Mouse (Mus musculus): ENCODE measurements around the gene Kcnn3.

The Kcnn3 gene

GRCm38 (mm10) chr3:89569058-89569457 lies 49.1 kb downstream of the Kcnn3 start:
- DNase-seq: no peak

GRCm38 (mm10) chr3:89569707-89570324 lies 49.9 kb downstream of the Kcnn3 start:
- DNase-seq: no peak

DNA sequence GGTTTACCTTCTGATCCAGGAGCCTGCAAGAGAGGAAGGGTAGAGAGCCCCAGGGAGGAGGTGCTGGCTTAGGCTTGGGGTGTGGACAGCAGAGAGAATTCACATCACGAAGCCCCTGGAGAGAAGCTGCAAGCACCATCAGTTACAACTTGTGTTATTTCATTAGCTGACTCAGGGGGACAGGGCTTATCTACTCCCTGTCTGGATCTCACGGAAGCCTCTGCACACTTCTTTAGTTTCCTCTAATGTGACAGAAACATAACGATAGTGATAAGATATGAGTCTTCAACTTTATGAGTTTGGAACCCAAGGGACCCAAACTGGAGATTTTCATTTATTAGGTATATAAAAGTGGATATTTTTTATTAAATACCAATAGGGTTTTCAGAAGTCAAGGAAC lies 50.4 kb downstream of the Kcnn3 start:
- DNase-seq: no peak

GRCm38 (mm10) chr3:89574260-89574659 lies 54.3 kb downstream of the Kcnn3 start:
- no peak for DNase-seq

DNA sequence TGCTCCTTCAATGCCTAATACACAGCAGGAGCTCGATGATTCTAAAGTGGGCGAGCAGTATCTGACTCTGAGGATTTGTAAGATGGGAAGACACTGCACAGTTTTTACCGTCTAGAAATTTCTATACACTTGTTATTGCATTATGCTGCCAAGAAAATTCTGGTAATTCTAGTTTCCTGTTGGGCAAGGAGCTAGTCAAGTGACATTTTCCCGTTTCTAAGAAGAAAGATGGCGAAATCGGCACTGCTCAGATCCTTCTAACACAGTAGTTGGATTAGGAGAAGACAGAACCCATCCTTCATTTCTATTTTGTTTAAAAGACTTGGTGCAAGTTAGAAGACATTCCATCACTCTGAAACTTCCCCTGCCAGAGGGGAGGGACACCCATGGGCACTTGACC lies 56.4 kb downstream of the Kcnn3 start:
- no peak for DNase-seq

- no peak for DNase-seq
Observed at GRCm38 (mm10) chr3:89577154-89577553, 57.2 kb downstream of the Kcnn3 start.

DNA sequence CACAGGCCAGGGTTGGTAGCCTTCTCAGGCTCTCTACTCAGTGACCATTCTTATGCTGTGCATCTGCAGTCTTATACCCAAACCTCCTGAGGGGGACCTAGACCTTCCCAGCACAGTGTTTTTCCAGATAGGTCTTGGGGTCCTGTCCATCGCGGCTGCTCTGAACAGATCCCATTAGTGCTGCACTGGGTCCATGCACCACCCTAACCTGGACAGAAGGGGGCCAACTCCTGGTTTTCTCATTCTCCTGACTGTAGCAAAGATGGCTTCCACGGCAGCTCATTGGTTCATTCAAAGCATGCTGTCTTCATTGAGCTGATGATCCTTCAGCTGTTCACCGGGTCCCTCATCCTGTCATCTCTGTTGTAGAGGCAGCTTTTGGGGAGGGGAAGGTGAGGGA lies 58.1 kb downstream of the Kcnn3 start:
- DNase-seq: no peak

DNA sequence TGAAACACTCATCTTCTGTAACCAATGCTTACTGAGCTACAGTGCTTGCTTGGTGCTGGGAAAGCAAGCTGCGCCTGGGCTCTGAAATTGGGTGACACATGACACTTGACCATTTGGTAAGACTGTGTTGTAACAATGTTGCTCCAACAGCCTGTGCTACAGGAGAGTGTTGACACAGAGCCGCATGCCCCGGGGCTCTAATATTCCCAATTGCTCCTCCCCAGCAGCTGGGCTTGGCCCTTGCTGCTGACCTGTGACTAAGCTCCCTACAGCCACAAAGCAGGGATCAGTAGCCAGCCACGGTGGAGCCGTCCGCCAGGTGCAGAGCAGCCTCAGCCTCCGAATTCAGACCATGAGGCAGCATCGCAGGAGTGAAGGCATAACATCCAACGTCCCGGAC lies 58.8 kb downstream of the Kcnn3 start:
- peak in 1 of 2 experiments; percentile 37 for DNase-seq

DNA sequence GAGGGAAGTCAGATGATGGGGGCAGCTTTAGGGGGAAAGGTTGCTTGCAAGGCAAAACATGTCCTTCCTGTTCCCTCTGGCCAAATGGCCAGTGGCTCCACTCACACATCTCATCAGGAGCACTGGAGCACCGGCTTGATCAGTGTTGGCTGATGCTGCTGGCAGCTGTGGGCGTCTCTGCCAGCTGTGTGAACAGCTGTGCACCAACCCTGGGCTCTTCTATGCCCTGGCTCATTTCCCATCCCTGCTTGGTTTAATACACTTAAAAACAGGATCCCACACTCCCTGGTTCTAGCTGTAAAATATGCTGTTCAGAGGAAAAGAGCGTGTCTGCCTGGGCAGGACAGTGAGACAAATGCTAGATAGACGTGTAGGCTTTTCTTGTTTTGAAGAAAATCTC lies 64.3 kb downstream of the Kcnn3 start:
- no peak for DNase-seq

DNA sequence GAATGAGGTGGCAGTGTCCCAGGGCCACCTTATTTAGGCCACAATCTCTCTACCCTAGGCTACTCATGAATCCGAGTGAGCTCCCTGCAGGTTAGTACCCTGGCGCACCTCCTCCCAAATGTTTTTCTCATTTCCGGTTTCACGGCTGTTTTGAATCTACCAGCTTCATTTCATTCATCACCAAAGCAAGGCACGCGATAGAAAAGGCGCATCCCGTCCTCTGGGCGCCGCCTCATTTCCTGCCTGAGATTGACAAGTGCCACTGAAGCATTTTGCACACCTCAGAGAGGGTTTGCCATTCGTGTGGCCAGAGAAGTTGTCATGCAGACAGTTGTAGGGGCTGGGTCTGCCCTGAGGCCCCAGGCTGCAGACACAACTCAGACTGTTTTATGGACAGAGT lies 68.5 kb downstream of the Kcnn3 start:
- no peak for DNase-seq

DNA sequence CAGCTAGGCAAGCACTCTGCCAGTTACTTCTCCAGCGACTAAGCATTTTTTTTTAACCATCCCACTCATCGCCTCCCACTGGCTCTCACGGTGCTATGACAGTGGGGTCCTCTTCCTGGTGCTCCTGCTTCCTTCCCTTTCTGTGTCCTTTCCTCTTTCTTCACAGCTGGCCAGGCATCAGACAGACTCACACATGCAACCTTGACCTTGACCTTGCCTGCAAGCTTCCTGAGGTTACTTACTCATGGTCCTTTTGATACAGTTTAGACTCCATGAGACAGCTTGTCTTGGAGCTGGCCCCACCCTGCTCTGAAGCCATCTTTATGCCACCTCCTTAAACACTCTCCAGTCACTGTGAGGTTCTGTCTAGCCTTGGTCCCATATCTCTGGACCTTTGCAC lies 69.4 kb downstream of the Kcnn3 start:
- DNase-seq: no peak

DNA sequence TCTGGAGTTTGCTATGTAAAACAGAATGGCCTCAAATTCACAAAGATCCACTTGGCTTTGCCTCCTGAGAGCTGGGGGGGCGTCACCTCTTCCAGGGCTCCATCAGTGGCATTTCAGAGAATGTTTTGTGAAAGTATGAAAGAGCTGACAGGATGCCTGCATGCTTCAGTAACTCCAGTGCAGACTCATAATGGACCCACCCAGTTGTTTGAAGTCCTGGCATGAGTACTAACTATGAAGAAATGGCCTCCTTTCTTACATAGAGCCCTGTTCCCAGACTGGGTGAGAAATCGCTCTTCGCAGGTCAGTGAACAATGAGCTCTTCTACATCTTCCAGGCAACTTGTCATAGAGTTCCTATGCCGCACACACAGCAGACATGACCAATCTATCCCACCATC lies 70.4 kb downstream of the Kcnn3 start:
- no peak for DNase-seq

- no peak for DNase-seq
Observed at GRCm38 (mm10) chr3:89591461-89591860, 71.5 kb downstream of the Kcnn3 start.

- DNase-seq: no peak
Observed at GRCm38 (mm10) chr3:89592809-89593208, 72.8 kb downstream of the Kcnn3 start.

GRCm38 (mm10) chr3:89593524-89593923 lies 73.6 kb downstream of the Kcnn3 start:
- no peak for DNase-seq

DNA sequence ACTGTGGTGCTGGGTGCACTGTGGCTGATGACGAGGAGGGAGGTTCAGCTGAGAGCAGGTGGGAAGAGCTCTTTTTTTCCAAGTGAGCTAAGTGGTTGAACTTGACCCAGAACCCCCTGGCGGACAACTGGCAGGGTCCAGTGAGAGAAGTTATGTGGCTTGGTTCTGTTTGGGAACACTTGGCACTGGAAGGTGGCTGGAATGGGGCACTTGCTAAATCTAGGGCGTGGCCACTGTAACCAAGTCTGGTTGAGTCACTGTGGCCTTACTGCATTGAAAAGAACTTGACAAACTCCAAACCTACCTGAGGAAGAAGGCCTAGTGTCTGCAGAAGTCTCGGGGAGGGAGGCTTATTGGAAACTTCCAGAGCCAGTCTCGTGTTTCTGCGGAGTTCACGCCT lies 78.4 kb downstream of the Kcnn3 start:
- DNase-seq: no peak

DNA sequence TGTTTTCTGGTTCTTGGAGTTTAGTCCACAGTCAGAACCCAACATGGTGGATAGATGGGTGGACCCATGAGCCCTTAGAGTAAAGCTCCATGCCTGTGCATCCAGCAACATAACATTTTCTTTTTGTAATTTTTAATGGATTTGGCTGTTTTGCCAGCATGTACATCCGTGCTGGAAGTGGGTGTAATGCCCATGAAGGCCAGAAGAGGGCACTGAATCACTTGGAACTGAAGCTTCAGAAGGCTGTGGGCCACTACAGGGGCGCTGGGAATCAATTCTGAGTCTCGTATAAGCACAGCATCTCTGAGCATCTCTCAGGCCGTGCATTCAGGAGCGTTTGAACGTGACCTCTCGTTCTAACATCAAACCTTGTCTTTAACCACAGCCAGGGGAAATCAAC lies 79.0 kb downstream of the Kcnn3 start:
- DNase-seq: peak in 1 of 2 experiments; percentile 9

GRCm38 (mm10) chr3:89601060-89601459 lies 81.1 kb downstream of the Kcnn3 start:
- DNase-seq: peak in 1 of 2 experiments; percentile 19

DNA sequence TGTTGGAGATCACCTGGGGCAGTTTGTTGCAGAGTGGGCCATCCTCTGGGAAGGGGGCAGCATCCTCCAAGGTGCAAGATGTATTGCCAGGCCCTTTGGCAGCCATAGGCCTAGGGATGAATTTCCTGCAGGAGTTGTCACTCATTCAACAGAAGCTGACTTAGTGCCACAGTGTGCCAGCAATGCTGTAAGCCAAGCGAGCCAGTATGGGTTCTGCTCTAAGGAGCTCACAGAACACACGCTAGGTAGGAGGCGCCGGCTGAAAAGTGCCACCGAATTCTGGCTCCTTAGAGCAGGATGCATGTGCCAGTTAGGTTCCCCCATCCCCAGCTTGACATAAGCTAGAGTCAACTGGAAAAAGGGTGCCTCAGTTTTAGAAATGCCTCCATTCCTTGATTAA lies 83.3 kb downstream of the Kcnn3 start:
- DNase-seq: no peak

- no peak for DNase-seq
Observed at GRCm38 (mm10) chr3:89605235-89605634, 85.3 kb downstream of the Kcnn3 start.

DNA sequence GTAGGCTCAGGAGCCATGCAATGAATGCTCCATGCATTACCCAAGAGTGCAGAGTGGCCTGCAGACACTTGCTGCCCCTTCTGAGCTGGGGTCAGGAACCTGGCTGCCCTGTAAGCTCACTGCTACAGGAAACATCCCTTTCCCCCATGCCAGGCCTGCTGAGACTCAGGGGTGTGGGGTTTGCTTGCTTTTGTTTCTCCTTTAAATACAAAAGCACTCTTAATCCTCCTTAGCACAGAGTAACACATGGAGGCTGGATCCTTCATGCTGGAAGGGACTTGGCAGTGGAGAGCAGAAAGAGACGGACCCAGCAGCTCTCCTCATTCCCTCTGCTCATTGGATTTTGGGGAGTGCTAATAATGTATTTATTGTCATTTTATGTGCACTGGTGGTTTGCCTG lies 87.4 kb downstream of the Kcnn3 start:
- no peak for DNase-seq

DNA sequence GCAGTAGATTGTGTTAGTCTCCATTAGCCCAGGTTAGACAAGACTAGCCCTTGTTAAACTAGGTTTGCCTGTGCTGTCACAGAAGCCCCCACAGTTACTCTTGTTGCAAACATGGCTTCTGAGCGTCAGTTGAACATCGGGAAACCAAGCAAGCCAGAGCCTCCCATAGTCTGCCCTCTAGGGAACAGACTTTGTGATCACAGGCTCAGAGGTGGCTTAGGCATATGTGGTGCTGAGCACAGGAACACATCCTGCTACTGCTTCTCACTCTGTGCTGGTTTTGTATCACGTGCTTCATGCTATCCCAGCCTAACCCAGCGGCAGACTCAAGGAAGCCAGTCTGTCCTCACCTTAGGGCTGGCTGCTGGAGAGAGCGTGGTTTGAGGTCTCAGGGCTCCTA lies 92.1 kb downstream of the Kcnn3 start:
- no peak for DNase-seq

GRCm38 (mm10) chr3:89613526-89614523 lies 93.9 kb downstream of the Kcnn3 start:
- DNase-seq: peak; percentile 86 to 90

DNA sequence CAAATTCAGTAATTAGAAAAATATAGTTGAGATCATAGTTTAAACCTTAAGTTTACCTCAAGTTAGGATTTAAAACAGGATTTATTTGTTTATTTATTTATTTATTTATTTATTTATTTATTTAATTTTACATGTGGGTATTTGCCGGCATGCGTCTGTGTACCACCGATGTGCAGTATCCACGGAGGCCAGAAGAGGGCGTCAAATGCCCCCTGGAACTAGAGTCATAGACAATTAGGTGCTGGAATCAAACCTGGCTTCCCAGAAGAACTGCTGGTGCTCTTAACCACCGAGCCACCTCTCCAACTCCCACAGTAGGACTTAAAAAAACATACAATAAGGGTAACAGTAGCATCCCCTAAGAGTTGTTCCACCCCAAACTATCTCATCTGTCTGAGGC lies 96.9 kb downstream of the Kcnn3 start:
- DNase-seq: peak in 1 of 2 experiments; percentile 19

All from kidney, postnatal 25 days (tissue).